In the genomic region with DNA sequence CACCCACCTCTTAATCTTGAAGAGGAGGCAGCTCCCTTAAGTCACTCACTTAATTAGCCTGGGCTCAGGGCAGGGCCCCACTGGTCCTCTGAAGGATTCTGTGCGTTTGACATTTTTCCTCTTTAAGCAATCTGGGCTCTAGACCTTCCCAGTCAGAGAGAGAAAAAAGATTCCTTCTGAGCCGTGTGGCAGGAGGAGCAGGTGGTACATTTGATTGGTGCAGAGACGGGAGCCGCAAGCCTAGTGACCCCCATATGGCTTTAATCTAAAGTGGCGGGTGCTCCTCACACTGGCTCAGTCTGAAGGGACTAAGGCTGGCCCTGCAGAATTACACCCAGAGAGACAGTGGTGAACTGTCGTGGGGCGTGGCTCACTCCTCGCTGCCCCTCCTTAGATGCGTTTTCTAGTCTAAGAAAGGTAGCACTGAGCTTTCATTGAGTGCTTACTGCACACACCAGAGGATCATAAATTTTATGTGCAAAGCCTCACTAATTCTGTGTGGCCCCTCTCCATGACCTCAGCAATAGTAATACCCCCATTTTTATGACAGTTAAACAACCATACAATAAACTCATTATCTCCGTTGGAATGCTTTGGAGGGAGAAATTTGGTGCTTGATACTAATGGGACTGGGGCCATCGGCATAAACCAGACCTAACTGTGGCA, we compare ENCODE assay signal across 17 mouse cellular contexts.
DNase-seq lines count a peak whose midpoint lies in the region; ATAC-seq lines count a peak whose summit lies in the region.
"Had no signal": no experiment of that assay in that cellular context is flagged by ENCODE, and none has a peak within 500 bp of the region (broad histone marks: within the 10 kb centered on the region; RNA-seq: fewer than 3 reads in every experiment).

No protein-coding gene starts in this region.

- no peak overlapping the region for H3K4me2 ChIP-seq in forebrain, embryonic 15.5 days (replicated peaks)
- H3K4me2 ChIP-seq in forebrain, embryonic 16.5 days (ENCODE audit: low read length), result no peak overlapping the region
- H3K4me2 ChIP-seq in limb, embryonic 11.5 days (ENCODE audit: low read depth, severe bottlenecking), result no peak overlapping the region
- H3K4me2 ChIP-seq: heart, embryonic 12.5 days; liver, embryonic 15.5 days had no signal

- no peak overlapping the region for H3K9ac ChIP-seq in forebrain, embryonic 15.5 days (replicated peaks)
- H3K9ac ChIP-seq in forebrain, embryonic 16.5 days (replicated peaks; ENCODE audit: low read depth, low read length), result no peak overlapping the region
- H3K9ac ChIP-seq in limb, embryonic 11.5 days (ENCODE audit: low read length), result no peak overlapping the region
- H3K9ac ChIP-seq: heart, embryonic 12.5 days; liver, embryonic 15.5 days had no signal

- H3K27me3 ChIP-seq in forebrain, embryonic 15.5 days, result no peaks in the 10 kb centered on the region
- H3K27me3 ChIP-seq in forebrain, embryonic 16.5 days (replicated peaks; ENCODE audit: control insufficient read depth, insufficient read depth, low read length), result no peaks in the 10 kb centered on the region
- no peaks in the 10 kb centered on the region for H3K27me3 ChIP-seq in limb, embryonic 11.5 days (ENCODE audit: control insufficient read depth, insufficient read depth, low read length)
- H3K27me3 ChIP-seq: liver, embryonic 15.5 days had no signal

- H3K4me1 ChIP-seq in forebrain, embryonic 15.5 days, result peaks cover 9% of the 10 kb centered on the region
- H3K4me1 ChIP-seq in forebrain, embryonic 16.5 days (replicated peaks; ENCODE audit: control insufficient read depth, insufficient read depth, low read length), result peaks cover 12% of the 10 kb centered on the region
- H3K4me1 ChIP-seq in limb, embryonic 11.5 days (ENCODE audit: control insufficient read depth, insufficient read depth, low read length), result peaks cover 16% of the 10 kb centered on the region

- H3K9me3 ChIP-seq in forebrain, embryonic 15.5 days, result no peaks in the 10 kb centered on the region
- no peaks in the 10 kb centered on the region for H3K9me3 ChIP-seq in forebrain, embryonic 16.5 days (ENCODE audit: control insufficient read depth, low read length)
- H3K9me3 ChIP-seq in limb, embryonic 11.5 days (ENCODE audit: control insufficient read depth, low read length), result no peaks in the 10 kb centered on the region
- H3K9me3 ChIP-seq: heart, embryonic 12.5 days; liver, embryonic 15.5 days had no signal

- no peaks in the 10 kb centered on the region for H3K36me3 ChIP-seq in forebrain, embryonic 15.5 days
- no peaks in the 10 kb centered on the region for H3K36me3 ChIP-seq in forebrain, embryonic 16.5 days (ENCODE audit: control insufficient read depth, insufficient read depth)
- no peaks in the 10 kb centered on the region for H3K36me3 ChIP-seq in limb, embryonic 11.5 days (ENCODE audit: control insufficient read depth, insufficient read depth, low read length)
- H3K36me3 ChIP-seq: heart, embryonic 12.5 days; liver, embryonic 15.5 days had no signal

- intact Hi-C loops in gastrocnemius, postnatal 14 days (cut with DNase I; ENCODE audit: low total_unique reads), result no loop called here

- WGBS in forebrain, embryonic 15.5 days, result 57% methylated on average over 11 of the region's 11 CpGs
- WGBS in forebrain, embryonic 16.5 days, result 56% methylated on average over 11 of the region's 11 CpGs
- WGBS in limb, embryonic 11.5 days, result 12% methylated on average over 11 of the region's 11 CpGs

- ATAC-seq in forebrain, embryonic 15.5 days (replicated peaks), result peak; percentile 57; the same call in 1 of the 2 replicates
- no peak for ATAC-seq in forebrain, embryonic 16.5 days
- ATAC-seq in limb, embryonic 11.5 days (ENCODE audit: insufficient number of reproducible peaks, low FRiP score, low TSS enrichment, low read depth), result peak; percentile 42
- ATAC-seq in monocyte, adult 5-6 weeks (replicated peaks; ENCODE audit: insufficient number of reproducible peaks, low FRiP score, low TSS enrichment, poor library complexity, severe bottlenecking), result no peak

- no peak overlapping the region for H3K4me3 ChIP-seq in forebrain, embryonic 15.5 days
- no peak overlapping the region for H3K4me3 ChIP-seq in forebrain, embryonic 16.5 days (replicated peaks; ENCODE audit: low read length)
- no peak overlapping the region for H3K4me3 ChIP-seq in limb, embryonic 11.5 days (ENCODE audit: low read depth, low read length)
- H3K4me3 ChIP-seq: erythroblast, embryonic 14.5 days; heart, embryonic 12.5 days; liver, embryonic 15.5 days had no signal

- H3K27ac ChIP-seq in forebrain, embryonic 15.5 days (replicated peaks), result no peak overlapping the region
- H3K27ac ChIP-seq in forebrain, embryonic 16.5 days (ENCODE audit: low read length), result no peak overlapping the region
- H3K27ac ChIP-seq in limb, embryonic 11.5 days (replicated peaks; ENCODE audit: low read depth, low read length), result no peak overlapping the region
- H3K27ac ChIP-seq: liver, embryonic 15.5 days had no signal

- peak; percentile 50 for DNase-seq in retina, postnatal 1 day
- DNase-seq in retina, embryonic 14.5 days (ENCODE audit: low spot score), result no peak
- no peak for DNase-seq in limb, embryonic 11.5 days (ENCODE audit: low spot score)
- DNase-seq in frontal cortex, postnatal 14 days (ENCODE audit: low spot score in 2 of 2), result no peak
- no peak for DNase-seq in gastrocnemius, postnatal 14 days
- DNase-seq: adrenal gland, adult 2 months; cerebellum, adult 9-10 months; embryo, embryonic 11 days; kidney, postnatal 14 days; lung, postnatal 36 days; thymus, postnatal 4 days had no signal

Comparison
In these comparisons a context has a peak if more than half of its experiments do, and no peak if none do; other contexts are left out.
1. ATAC-seq: peak in forebrain, embryonic 15.5 days (single experiment) and limb, embryonic 11.5 days (single experiment); none in forebrain, embryonic 16.5 days (single experiment) and monocyte, adult 5-6 weeks (single experiment).